Mouse (Mus musculus): ENCODE measurements around the gene Olfr1221.
"Not testable (repeated sequence)": the region's sequence is repeated elsewhere in the genome, so short reads cannot be mapped to it uniquely, and the experiment has no call there.

Olfr1221 gene

GRCm38 (mm10) chr2:89117183-89117582 is at the start of gene Olfr1221:
Gene Olfr1221, minus strand, starts transcription at chr2:89117283.
- no peak for DNase-seq (ENCODE audit: low read depth, low spot score)

DNA sequence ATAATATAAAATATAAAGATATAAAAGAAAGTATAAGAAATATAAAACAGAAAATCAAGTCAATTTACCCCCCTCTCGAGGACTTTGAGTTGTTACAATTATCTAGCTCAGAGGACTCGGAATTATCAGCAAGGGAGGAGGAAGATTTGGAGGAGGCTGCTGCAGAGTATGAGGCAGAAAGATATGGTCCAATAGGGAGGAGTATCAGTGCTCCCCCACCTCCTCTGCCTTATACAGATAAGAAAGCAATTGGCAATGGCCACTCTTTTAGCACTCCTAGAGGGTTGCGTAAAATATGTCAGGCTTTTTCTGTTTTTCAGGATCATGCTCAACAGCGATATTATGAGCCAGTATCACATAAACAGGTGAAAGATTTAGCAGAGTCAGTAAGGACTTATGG is 47.6 kb upstream of the Olfr1221 start:
- DNase-seq (ENCODE audit: low read depth, low spot score): not testable (repeated sequence)

- DNase-seq (ENCODE audit: low read depth, low spot score): not testable (repeated sequence)
Observed at GRCm38 (mm10) chr2:89163991-89164390, 46.9 kb upstream of the Olfr1221 start, which contains the start of gene Olfr1224-ps1. Gene Olfr1224-ps1, minus strand, starts transcription at chr2:89164091.

GRCm38 (mm10) chr2:89151460-89151859 is 34.4 kb upstream of the Olfr1221 start, which contains the start of gene Olfr1223:
Gene Olfr1223, minus strand, starts transcription at chr2:89151560.
- no peak for DNase-seq (ENCODE audit: low read depth, low spot score)

DNA sequence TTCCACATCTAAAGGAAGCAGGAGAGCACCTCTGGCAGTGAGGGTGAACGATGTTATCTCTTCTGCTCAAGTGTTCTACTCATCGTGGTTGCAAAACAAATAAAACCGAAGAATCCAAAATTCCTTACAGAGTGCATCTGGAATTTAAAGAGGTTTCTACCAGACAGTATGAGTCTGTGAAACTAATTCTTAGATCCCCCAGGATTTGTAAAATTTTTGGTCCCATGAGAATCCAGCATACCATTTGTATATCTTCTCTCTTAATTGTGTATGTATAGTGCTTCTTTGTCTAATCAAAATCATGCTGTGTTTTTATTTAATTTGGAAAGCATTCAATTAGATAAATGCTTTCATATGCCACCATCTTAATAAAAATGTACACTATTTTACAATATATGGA is 15.9 kb upstream of the Olfr1221 start, which contains the start of gene Olfr1222:
Olfr1222 (minus strand) TSS at position 101 of the 400 bp plus-strand sequence.
- DNase-seq (ENCODE audit: low read depth, low spot score): no peak

DNA sequence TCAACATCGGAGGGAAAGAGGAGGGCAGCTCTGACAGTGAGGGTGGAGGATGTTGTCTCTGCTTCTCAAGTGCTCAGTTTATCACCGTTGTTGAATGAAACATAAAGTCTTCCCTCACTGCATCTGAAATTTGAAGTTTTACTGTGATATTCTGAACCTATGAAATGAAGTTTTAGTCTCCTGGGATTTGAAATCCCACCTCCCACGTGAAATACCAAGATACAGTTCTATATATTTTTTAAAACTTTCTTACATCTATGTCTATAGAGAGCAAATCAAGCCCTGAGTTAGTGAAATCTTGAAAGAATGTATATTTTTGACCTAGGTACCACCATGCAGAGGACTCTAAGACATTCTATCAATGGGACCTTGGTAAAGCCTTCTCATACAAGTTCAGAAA is 10.3 kb downstream of the Olfr1221 start, which contains the start of gene Olfr1220:
Olfr1220 (minus strand) TSS at position 101 of the 400 bp plus-strand sequence.
- no peak for DNase-seq (ENCODE audit: low read depth, low spot score)

GRCm38 (mm10) chr2:89105651-89106050 is 11.4 kb downstream of the Olfr1221 start:
- DNase-seq (ENCODE audit: low read depth, low spot score): no peak

GRCm38 (mm10) chr2:89093848-89094247 is 23.2 kb downstream of the Olfr1221 start:
- no peak for DNase-seq (ENCODE audit: low read depth, low spot score)

DNA sequence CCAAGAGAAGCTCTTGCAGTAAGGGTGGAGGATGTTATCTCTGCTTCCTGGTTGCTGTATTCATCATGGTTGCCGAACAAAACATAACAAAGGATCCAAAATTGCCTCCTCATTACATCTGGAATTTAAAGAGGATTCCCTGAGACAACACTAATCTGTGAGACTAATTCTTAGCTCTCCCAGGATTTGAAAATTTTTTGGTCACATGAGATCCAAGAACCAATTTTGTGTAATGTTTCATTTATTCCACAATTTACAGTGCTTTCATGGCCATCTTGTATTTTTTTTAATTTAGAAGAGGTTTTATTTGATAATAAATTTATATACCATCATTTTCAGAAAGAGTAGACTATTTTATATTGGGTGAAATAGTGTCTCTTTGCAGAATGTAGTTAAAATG is 33.7 kb downstream of the Olfr1221 start, which contains the start of gene Olfr1219:
Olfr1219 (minus strand) TSS at position 101 of the 400 bp plus-strand sequence.
- no peak for DNase-seq (ENCODE audit: low read depth, low spot score)

DNA sequence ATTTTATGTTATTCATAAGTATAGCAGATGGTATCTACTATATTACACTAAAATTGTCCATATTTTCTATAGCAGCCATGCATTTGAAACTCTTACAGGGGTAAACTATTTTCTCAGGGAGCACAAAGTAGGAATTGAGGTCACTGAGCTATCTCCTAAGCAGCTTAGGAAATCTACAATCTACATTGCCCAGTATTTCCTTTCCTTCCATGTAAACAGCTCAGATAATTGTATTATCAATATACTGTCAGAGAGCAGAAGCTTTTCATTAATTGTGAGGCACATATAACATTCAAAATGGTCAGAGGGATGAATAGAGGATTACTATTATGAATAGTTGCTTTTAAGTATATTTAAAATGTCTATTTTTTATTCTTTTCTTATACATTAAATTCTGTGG is 35.6 kb downstream of the Olfr1221 start:
- no peak for DNase-seq (ENCODE audit: low read depth, low spot score)

DNA sequence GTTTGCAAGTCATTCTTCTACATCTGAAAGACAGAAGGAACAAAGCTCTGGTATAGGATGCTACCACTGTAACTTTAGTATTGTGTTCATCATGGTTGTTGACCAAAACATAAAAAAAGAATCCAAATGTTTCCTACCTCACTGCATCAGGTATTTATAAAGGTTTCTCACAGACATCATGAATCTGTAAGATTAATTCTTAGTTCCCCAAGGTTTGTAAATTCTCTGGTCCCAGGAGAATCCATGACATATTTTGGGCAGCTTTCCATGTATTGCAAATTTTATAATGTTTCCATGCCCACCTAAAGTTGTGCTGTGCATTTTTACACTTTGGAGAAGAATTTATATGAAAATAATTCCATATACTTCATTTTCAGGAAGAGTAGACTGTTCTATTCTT is 56.0 kb downstream of the Olfr1221 start, which contains the start of gene Olfr1218:
Olfr1218 (minus strand) TSS at position 101 of the 400 bp plus-strand sequence.
- DNase-seq (ENCODE audit: low read depth, low spot score): no peak
